8 mouse cellular contexts compared by ENCODE assay signal in the genomic region with DNA sequence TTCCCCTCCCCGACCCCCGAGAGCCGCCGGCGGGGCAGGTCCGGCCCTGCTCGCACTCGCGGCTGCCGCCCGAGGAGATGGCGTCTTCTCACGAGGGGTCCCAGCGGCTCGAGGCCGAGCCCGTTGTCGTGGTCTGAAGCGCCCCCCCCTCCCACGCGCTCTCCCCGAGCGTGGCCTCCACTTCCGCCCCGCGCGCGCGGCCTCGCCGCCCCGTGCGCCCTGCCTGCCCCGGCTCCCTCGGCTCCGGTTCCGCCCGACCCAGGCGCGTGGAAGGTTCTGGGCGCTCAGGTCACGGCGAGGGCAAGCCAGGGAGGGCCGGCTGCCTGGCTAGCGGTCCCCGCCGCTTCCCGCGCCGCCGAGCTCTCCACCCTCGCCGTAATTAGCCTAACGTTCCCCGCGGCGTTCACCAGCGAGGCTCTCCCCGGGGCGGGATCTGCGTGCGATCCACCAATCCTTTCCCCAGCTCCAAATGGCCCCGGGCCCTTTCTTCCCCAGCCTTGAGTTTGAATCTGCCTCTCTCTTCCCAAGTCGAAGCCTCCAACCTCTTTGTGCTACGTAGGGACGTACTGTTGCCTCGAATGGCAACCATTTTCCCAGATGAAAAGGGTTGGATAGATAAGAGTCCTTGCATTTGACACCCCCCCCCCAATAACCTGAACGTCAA. TPM values are rescaled to one million over a fixed set of nuclear protein-coding genes. Genes with fewer than 3 reads are reported as not detected.
DNase-seq lines count a peak whose midpoint lies in the region; ATAC-seq and TF ChIP-seq lines count a peak whose summit lies in the region.

No protein-coding gene starts in this region.

- DNase-seq in c-Kit-negative CD71-positive TER-119-positive erythroid progenitor cells, embryonic 14.5 days (ENCODE audit: low read depth, low spot score), result peak; percentile 46
- peak; percentile 63 for DNase-seq in heart, postnatal 0 days (ENCODE audit: low spot score)
- DNase-seq in kidney, postnatal 4 days, result peak; percentile 73 to 86
- DNase-seq in lung, embryonic 14.5 days, result peak; percentile 64
- peak; percentile 76 for DNase-seq in thymus, adult 2 months

- TF ChIP-seq EP300 in heart, postnatal 0 days (IDR thresholded peaks at IDR 0.05; ENCODE audit: low read depth), result no peak

- H3K27ac ChIP-seq in forebrain, embryonic 13.5 days, result peak overlapping the region; percentile 100
- peak overlapping the region; percentile 100 for H3K27ac ChIP-seq in heart, postnatal 0 days (ENCODE audit: low read depth)
- peak overlapping the region; percentile 100 for H3K27ac ChIP-seq in lung, embryonic 14.5 days (ENCODE audit: low read depth)
- H3K27ac ChIP-seq in olfactory bulb, adult 2 months (ENCODE audit: insufficient read depth, low read depth, low read length), result peak overlapping the region; percentile 97
- peak overlapping the region; percentile 69 for H3K27ac ChIP-seq in thymus, adult 2 months (ENCODE audit: control insufficient read depth, insufficient read depth, low read length)

- peaks cover 57% of the 10 kb centered on the region for H3K4me1 ChIP-seq in E14TG2a.4 (replicated peaks; ENCODE audit: low read depth, low read length)
- peaks cover 34% of the 10 kb centered on the region for H3K4me1 ChIP-seq in forebrain, embryonic 13.5 days
- H3K4me1 ChIP-seq in heart, postnatal 0 days (ENCODE audit: control insufficient read depth, insufficient read depth), result peaks cover 26% of the 10 kb centered on the region
- peaks cover 6% of the 10 kb centered on the region; the same call in 1 of the 2 replicates for H3K4me1 ChIP-seq in lung, embryonic 14.5 days (ENCODE audit: insufficient read depth)
- peaks cover 7% of the 10 kb centered on the region for H3K4me1 ChIP-seq in olfactory bulb, adult 2 months (ENCODE audit: control insufficient read depth, insufficient read depth, low read length)
- peaks cover 5% of the 10 kb centered on the region for H3K4me1 ChIP-seq in thymus, adult 2 months (replicated peaks; ENCODE audit: control insufficient read depth, insufficient read depth, low read length)

- 0% methylated on average over 38 of the region's 68 CpGs for WGBS in forebrain, embryonic 13.5 days
- under 1% methylated on average over 61 of the region's 68 CpGs for WGBS in heart, postnatal 0 days
- WGBS in lung, embryonic 14.5 days, result under 1% methylated on average over 61 of the region's 68 CpGs
- WGBS in olfactory bulb, adult 2 months, result under 1% methylated on average over 65 of the region's 68 CpGs
- under 1% methylated on average over 68 of the region's 68 CpGs for WGBS in thymus, adult 2 months

- H3K4me2 ChIP-seq in forebrain, embryonic 13.5 days, result peak overlapping the region; percentile 80
- H3K4me2 ChIP-seq in heart, postnatal 0 days (ENCODE audit: low read depth, low read length), result peak overlapping the region; percentile 75
- H3K4me2 ChIP-seq in lung, embryonic 14.5 days, result peak overlapping the region; percentile 83

- TF ChIP-seq CTCF in E14TG2a.4 (conservative IDR thresholded peaks at IDR 0.05; ENCODE audit: low read length), result no peak
- TF ChIP-seq CTCF in heart, postnatal 0 days (IDR thresholded peaks at IDR 0.05; ENCODE audit: low read depth), result no peak
- TF ChIP-seq CTCF in lung, embryonic 14.5 days (IDR thresholded peaks at IDR 0.05; ENCODE audit: low read depth), result no peak
- TF ChIP-seq CTCF in olfactory bulb, adult 2 months (IDR thresholded peaks at IDR 0.05; ENCODE audit: insufficient read depth, low read depth, low read length), result no peak
- TF ChIP-seq CTCF in thymus, adult 2 months (IDR thresholded peaks at IDR 0.05; ENCODE audit: borderline replicate concordance, control insufficient read depth, extremely low read depth, insufficient read depth, low read length, poor library complexity), result no peak

- H3K4me3 ChIP-seq in E14TG2a.4 (replicated peaks; ENCODE audit: low read length), result peak overlapping the region; percentile 94
- peak overlapping the region; percentile 97 for H3K4me3 ChIP-seq in forebrain, embryonic 13.5 days
- peak overlapping the region; percentile 89 for H3K4me3 ChIP-seq in heart, postnatal 0 days (ENCODE audit: low read depth, low read length)
- H3K4me3 ChIP-seq in lung, embryonic 14.5 days (ENCODE audit: low read depth, low read length), result peak overlapping the region; percentile 99
- peak overlapping the region; percentile 93 for H3K4me3 ChIP-seq in olfactory bulb, adult 2 months (ENCODE audit: insufficient read depth, low read depth, low read length)
- H3K4me3 ChIP-seq in thymus, adult 2 months (ENCODE audit: control insufficient read depth, insufficient read depth, low read length), result peak overlapping the region; percentile 70

- H3K9ac ChIP-seq in forebrain, embryonic 13.5 days, result peak overlapping the region; percentile 100
- H3K9ac ChIP-seq in heart, postnatal 0 days (replicated peaks; ENCODE audit: low read depth, low read length), result peak overlapping the region; percentile 99
- H3K9ac ChIP-seq in lung, embryonic 14.5 days, result peak overlapping the region; percentile 100

- ATAC-seq in forebrain, embryonic 13.5 days, result peak; percentile 56
- ATAC-seq in heart, postnatal 0 days (ENCODE audit: insufficient read depth, low read depth), result peak; percentile 54
- peak; percentile 66 for ATAC-seq in lung, embryonic 14.5 days (ENCODE audit: insufficient read depth)

- no peaks in the 10 kb centered on the region for H3K27me3 ChIP-seq in E14TG2a.4 (ENCODE audit: insufficient read depth, low read length)
- H3K27me3 ChIP-seq in forebrain, embryonic 13.5 days, result no peaks in the 10 kb centered on the region
- H3K27me3 ChIP-seq in heart, postnatal 0 days (ENCODE audit: control insufficient read depth, insufficient read depth, low read length), result no peaks in the 10 kb centered on the region
- H3K27me3 ChIP-seq in lung, embryonic 14.5 days (ENCODE audit: insufficient read depth, low read length), result no peaks in the 10 kb centered on the region
- no peaks in the 10 kb centered on the region for H3K27me3 ChIP-seq in thymus, adult 2 months (ENCODE audit: control insufficient read depth, insufficient read depth, low read length)

- H3K9me3 ChIP-seq in E14TG2a.4 (ENCODE audit: low read length), result no peaks in the 10 kb centered on the region
- no peaks in the 10 kb centered on the region for H3K9me3 ChIP-seq in forebrain, embryonic 13.5 days (replicated peaks)
- H3K9me3 ChIP-seq in heart, postnatal 0 days (replicated peaks; ENCODE audit: control insufficient read depth, low read length), result no peaks in the 10 kb centered on the region
- no peaks in the 10 kb centered on the region for H3K9me3 ChIP-seq in lung, embryonic 14.5 days (ENCODE audit: low read depth, low read length)

- TF ChIP-seq POLR2A in olfactory bulb, adult 2 months (IDR thresholded peaks at IDR 0.05; ENCODE audit: insufficient read depth, low read depth, low read length), result no peak
- no peak for TF ChIP-seq POLR2A in thymus, adult 2 months (IDR thresholded peaks at IDR 0.05; ENCODE audit: control insufficient read depth, extremely low read depth, insufficient read depth, low read length, poor library complexity)

- peaks cover 63% of the 10 kb centered on the region for H3K36me3 ChIP-seq in E14TG2a.4 (ENCODE audit: insufficient read depth, low read length)
- H3K36me3 ChIP-seq in forebrain, embryonic 13.5 days (ENCODE audit: poor library complexity, severe bottlenecking), result peaks cover 17% of the 10 kb centered on the region
- peaks cover 15% of the 10 kb centered on the region for H3K36me3 ChIP-seq in heart, postnatal 0 days (replicated peaks; ENCODE audit: control insufficient read depth, insufficient read depth, low read length)
- peaks cover 10% of the 10 kb centered on the region for H3K36me3 ChIP-seq in lung, embryonic 14.5 days (ENCODE audit: insufficient read depth)
- peaks cover 5% of the 10 kb centered on the region for H3K36me3 ChIP-seq in thymus, adult 2 months (ENCODE audit: control insufficient read depth, insufficient read depth, low read length)

RNA-seq across cellular contexts. Expression of a gene that starts 0.6 kb away (rescaled TPM):
- 399 and 412 TPM in 2 replicates for polyA plus RNA-seq in forebrain, embryonic 13.5 days (2015; fragmentation: Nextera tagmentation; extraction: Ambion mirVana)
- total RNA-seq in heart, postnatal 0 days (2014; rRNA removed; ENCODE audit: low replicate concordance), result 71.2 and 131 TPM in 2 replicates
- polyA plus RNA-seq in heart, postnatal 0 days (2015; fragmentation: Nextera tagmentation; extraction: Ambion mirVana), result 72.9 and 80.7 TPM in 2 replicates
- 300 and 305 TPM in 2 replicates for polyA plus RNA-seq in lung, embryonic 14.5 days (2014; fragmentation: Nextera tagmentation; extraction: Ambion mirVana)
- 284 TPM in 1 of 2 replicates, not detected in the other for polyA plus RNA-seq in olfactory bulb, adult 2 months (2012; ENCODE audit: insufficient read depth, insufficient read length, low replicate concordance, missing spikeins)
- polyA plus RNA-seq in thymus, adult 2 months (2012; rRNA removed), result 247 and 254 TPM in 2 replicates

RNA-seq across cellular contexts. Expression of a gene that starts 0.8 kb away (rescaled TPM):
- polyA plus RNA-seq in forebrain, embryonic 13.5 days (2015; fragmentation: Nextera tagmentation; extraction: Ambion mirVana), result 23.8 and 28.9 TPM in 2 replicates
- 52.9 and 54.5 TPM in 2 replicates for total RNA-seq in heart, postnatal 0 days (2014; rRNA removed; ENCODE audit: low replicate concordance)
- 60.1 TPM in 2 replicates for polyA plus RNA-seq in heart, postnatal 0 days (2015; fragmentation: Nextera tagmentation; extraction: Ambion mirVana)
- 33.7 and 36.8 TPM in 2 replicates for polyA plus RNA-seq in lung, embryonic 14.5 days (2014; fragmentation: Nextera tagmentation; extraction: Ambion mirVana)
- polyA plus RNA-seq in olfactory bulb, adult 2 months (2012; ENCODE audit: insufficient read depth, insufficient read length, low replicate concordance, missing spikeins), result not detected in 2 replicates
- 8.6 and 9.2 TPM in 2 replicates for polyA plus RNA-seq in thymus, adult 2 months (2012; rRNA removed)

RNA-seq across cellular contexts. Expression of a gene that starts 44.8 kb away (rescaled TPM):
- 2.1 and 2.6 TPM in 2 replicates for polyA plus RNA-seq in forebrain, embryonic 13.5 days (2015; fragmentation: Nextera tagmentation; extraction: Ambion mirVana)
- not detected in 2 replicates for total RNA-seq in heart, postnatal 0 days (2014; rRNA removed; ENCODE audit: low replicate concordance)
- polyA plus RNA-seq in heart, postnatal 0 days (2015; fragmentation: Nextera tagmentation; extraction: Ambion mirVana), result 3.3 and 3.6 TPM in 2 replicates
- 4.3 and 6.8 TPM in 2 replicates for polyA plus RNA-seq in lung, embryonic 14.5 days (2014; fragmentation: Nextera tagmentation; extraction: Ambion mirVana)
- polyA plus RNA-seq in olfactory bulb, adult 2 months (2012; ENCODE audit: insufficient read depth, insufficient read length, low replicate concordance, missing spikeins), result not detected in 2 replicates
- polyA plus RNA-seq in thymus, adult 2 months (2012; rRNA removed), result 3.2 and 4.0 TPM in 2 replicates

RNA-seq across cellular contexts. Expression of a gene that starts 55.3 kb away (rescaled TPM):
- 2.6 and 2.9 TPM in 2 replicates for polyA plus RNA-seq in forebrain, embryonic 13.5 days (2015; fragmentation: Nextera tagmentation; extraction: Ambion mirVana)
- 32.1 and 88.6 TPM in 2 replicates for total RNA-seq in heart, postnatal 0 days (2014; rRNA removed; ENCODE audit: low replicate concordance)
- 314 and 316 TPM in 2 replicates for polyA plus RNA-seq in heart, postnatal 0 days (2015; fragmentation: Nextera tagmentation; extraction: Ambion mirVana)
- 72.6 and 80.5 TPM in 2 replicates for polyA plus RNA-seq in lung, embryonic 14.5 days (2014; fragmentation: Nextera tagmentation; extraction: Ambion mirVana)
- not detected in 2 replicates for polyA plus RNA-seq in olfactory bulb, adult 2 months (2012; ENCODE audit: insufficient read depth, insufficient read length, low replicate concordance, missing spikeins)
- 0.31 TPM in 1 of 2 replicates, not detected in the other for polyA plus RNA-seq in thymus, adult 2 months (2012; rRNA removed)

Comparison
In these comparisons a context has a peak if more than half of its experiments do, and no peak if none do; other contexts are left out.
1. Peak in every context shown above with its lines: DNase-seq, ATAC-seq, H3K4me3 ChIP-seq and H3K27ac ChIP-seq.